Mouse (Mus musculus) layer of hippocampus, adult 9-10 months (tissue): ENCODE measurements around the gene Arl13b.

ENCODE experiments used
- DNase-seq: peaks from one replicate; pipeline ENCODE4 v3.0.0; 2022; ENCODE audit warnings: low spot score

The Arl13b gene

GRCm38 (mm10) chr16:62814491-62814890 lies 32.3 kb downstream of the Arl13b start, which contains the start of gene Stx19:
TSS of gene Stx19 (plus strand) at chr16:62814676.
- DNase-seq, result no peak

- no peak for DNase-seq
Measured at GRCm38 (mm10) chr16:62813790-62814189, 33.0 kb downstream of the Arl13b start.

- DNase-seq, result no peak
Measured at GRCm38 (mm10) chr16:62810855-62811254, 36.0 kb downstream of the Arl13b start.

- DNase-seq, result no peak
Measured at GRCm38 (mm10) chr16:62807249-62807979, 39.4 kb downstream of the Arl13b start.

- DNase-seq, result no peak
Measured at GRCm38 (mm10) chr16:62804621-62805020, 42.2 kb downstream of the Arl13b start.

- no peak for DNase-seq
Measured at GRCm38 (mm10) chr16:62799839-62800238, 47.0 kb downstream of the Arl13b start.

GRCm38 (mm10) chr16:62799426-62799825 lies 47.4 kb downstream of the Arl13b start:
- DNase-seq, result no peak

- no peak for DNase-seq
Measured at GRCm38 (mm10) chr16:62798808-62799207, 48.0 kb downstream of the Arl13b start.

GRCm38 (mm10) chr16:62796608-62797007 lies 50.2 kb downstream of the Arl13b start:
- no peak for DNase-seq

- DNase-seq, result peak; percentile 87
Measured at GRCm38 (mm10) chr16:62786621-62787331, 60.1 kb downstream of the Arl13b start, which contains the start of gene Nsun3. TSS of gene Nsun3 (minus strand) at chr16:62786818.

GRCm38 (mm10) chr16:62782229-62782628 lies 64.6 kb downstream of the Arl13b start:
- no peak for DNase-seq

GRCm38 (mm10) chr16:62778282-62778681 lies 68.6 kb downstream of the Arl13b start:
- no peak for DNase-seq

GRCm38 (mm10) chr16:62776034-62776433 lies 70.8 kb downstream of the Arl13b start:
- no peak for DNase-seq

GRCm38 (mm10) chr16:62773462-62773861 lies 73.4 kb downstream of the Arl13b start:
- no peak for DNase-seq

GRCm38 (mm10) chr16:62758340-62758739 lies 88.5 kb downstream of the Arl13b start:
- no peak for DNase-seq

- DNase-seq, result no peak
Measured at GRCm38 (mm10) chr16:62755307-62755706, 91.5 kb downstream of the Arl13b start.

- DNase-seq, result no peak
Measured at GRCm38 (mm10) chr16:62753597-62753996, 93.2 kb downstream of the Arl13b start.

- no peak for DNase-seq
Measured at GRCm38 (mm10) chr16:62753079-62753478, 93.8 kb downstream of the Arl13b start.

- peak; percentile 9 for DNase-seq
Measured at GRCm38 (mm10) chr16:62745875-62746274, 101.0 kb downstream of the Arl13b start.
